Mouse (Mus musculus): ENCODE measurements around the gene Ggct.
"Not testable (repeated sequence)": the region's sequence is repeated elsewhere in the genome, so short reads cannot be mapped to it uniquely, and the experiment has no call there.

The Ggct gene

GRCm38 (mm10) chr6:54996361-54996760, 3.6 kb upstream of the Ggct start:
- no peak for DNase-seq (ENCODE audit: low spot score)

GRCm38 (mm10) chr6:54992141-54992540, 609 bp downstream of the Ggct start:
- no peak for DNase-seq (ENCODE audit: low spot score)

GRCm38 (mm10) chr6:54991189-54991588, 1.6 kb downstream of the Ggct start:
- DNase-seq (ENCODE audit: low spot score), result no peak

- no peak for DNase-seq (ENCODE audit: low spot score)
Measured at GRCm38 (mm10) chr6:54988141-54988540, 4.6 kb downstream of the Ggct start.

- no peak for DNase-seq (ENCODE audit: low spot score)
Measured at GRCm38 (mm10) chr6:54984096-54984495, 8.7 kb downstream of the Ggct start.

- no peak for DNase-seq (ENCODE audit: low spot score)
Measured at GRCm38 (mm10) chr6:54983526-54984050, 9.2 kb downstream of the Ggct start.

- no peak for DNase-seq (ENCODE audit: low spot score)
Measured at GRCm38 (mm10) chr6:54979426-54979825, 13.3 kb downstream of the Ggct start.

- DNase-seq (ENCODE audit: low spot score), result no peak
Measured at GRCm38 (mm10) chr6:54975616-54976015, 17.1 kb downstream of the Ggct start.

- no peak for DNase-seq (ENCODE audit: low spot score)
Measured at GRCm38 (mm10) chr6:54974501-54974900, 18.2 kb downstream of the Ggct start.

GRCm38 (mm10) chr6:54972929-54973211, 19.9 kb downstream of the Ggct start:
- DNase-seq (ENCODE audit: low spot score), result no peak

- DNase-seq (ENCODE audit: low spot score), result peak; percentile 42
Measured at GRCm38 (mm10) chr6:54972111-54972928, 20.4 kb downstream of the Ggct start, which contains the start of gene Nod1. Gene Nod1, minus strand, starts transcription at chr6:54972612.

- DNase-seq (ENCODE audit: low spot score), result no peak
Measured at GRCm38 (mm10) chr6:54971731-54972110, 21.0 kb downstream of the Ggct start.

- no peak for DNase-seq (ENCODE audit: low spot score)
Measured at GRCm38 (mm10) chr6:54970506-54970905, 22.2 kb downstream of the Ggct start.

- DNase-seq (ENCODE audit: low spot score), result no peak
Measured at GRCm38 (mm10) chr6:54969801-54970200, 22.9 kb downstream of the Ggct start.

- DNase-seq (ENCODE audit: low spot score), result no peak
Measured at GRCm38 (mm10) chr6:54967591-54967990, 25.2 kb downstream of the Ggct start.

- no peak for DNase-seq (ENCODE audit: low spot score)
Measured at GRCm38 (mm10) chr6:54965234-54965633, 27.5 kb downstream of the Ggct start.

GRCm38 (mm10) chr6:54964755-54965154, 28.0 kb downstream of the Ggct start:
- DNase-seq (ENCODE audit: low spot score), result no peak

- DNase-seq (ENCODE audit: low spot score), result no peak
Measured at GRCm38 (mm10) chr6:54963599-54963998, 29.2 kb downstream of the Ggct start.

GRCm38 (mm10) chr6:54957655-54958054, 35.1 kb downstream of the Ggct start:
- DNase-seq (ENCODE audit: low spot score), result no peak

GRCm38 (mm10) chr6:54956425-54956824, 36.3 kb downstream of the Ggct start:
- DNase-seq (ENCODE audit: low spot score), result no peak

- no peak for DNase-seq (ENCODE audit: low spot score)
Measured at GRCm38 (mm10) chr6:54955949-54956348, 36.8 kb downstream of the Ggct start.

GRCm38 (mm10) chr6:54954659-54955414, 37.9 kb downstream of the Ggct start:
- no peak for DNase-seq (ENCODE audit: low spot score)

GRCm38 (mm10) chr6:54953399-54953798, 39.4 kb downstream of the Ggct start:
- DNase-seq (ENCODE audit: low spot score), result not testable (repeated sequence)

Measured in layer of hippocampus, adult 9-10 months (tissue).